Mouse (Mus musculus) layer of hippocampus, adult 8-10 months (tissue): ENCODE measurements at regions not wholly inside any gene's neighbourhood (a gene's known extent, or its start where the extent isn't known, plus 50 kb on each side); places are given as distances from the start of the nearest gene placed in this dataset.

Experiments used
- DNase-seq, 2 experiments: peaks; one replicate each; pipeline ENCODE4 v3.0.0; 2022; ENCODE audit warnings: low spot score in 2 of 2

DNA sequence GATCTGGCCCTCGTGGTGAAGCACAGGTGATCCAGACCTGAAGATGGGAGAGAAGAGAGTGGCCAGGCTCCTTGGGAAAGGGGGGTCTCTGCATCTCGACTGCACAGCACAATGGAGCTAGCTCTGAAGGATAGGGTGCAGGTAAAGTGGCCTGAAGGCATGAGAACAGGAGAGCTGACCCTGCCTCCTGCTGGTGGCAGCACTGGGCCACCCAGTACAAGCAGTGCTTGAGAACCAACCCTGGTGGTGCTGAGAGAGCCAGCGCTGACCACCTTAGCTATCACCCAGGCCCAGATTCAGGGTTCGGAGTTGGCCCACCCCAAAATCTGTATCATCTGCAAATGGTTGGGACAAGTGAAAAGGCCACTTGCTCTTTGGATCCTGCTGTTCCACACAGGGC is 66.2 kb downstream of the A730009L09Rik start:
- no peak for DNase-seq

- no peak for DNase-seq
Measured at GRCm38 (mm10) chr16:84583323-84583722, 68.4 kb downstream of the A730009L09Rik start.

GRCm38 (mm10) chr16:84583773-84584229 is 68.9 kb downstream of the A730009L09Rik start:
- DNase-seq: no peak

DNA sequence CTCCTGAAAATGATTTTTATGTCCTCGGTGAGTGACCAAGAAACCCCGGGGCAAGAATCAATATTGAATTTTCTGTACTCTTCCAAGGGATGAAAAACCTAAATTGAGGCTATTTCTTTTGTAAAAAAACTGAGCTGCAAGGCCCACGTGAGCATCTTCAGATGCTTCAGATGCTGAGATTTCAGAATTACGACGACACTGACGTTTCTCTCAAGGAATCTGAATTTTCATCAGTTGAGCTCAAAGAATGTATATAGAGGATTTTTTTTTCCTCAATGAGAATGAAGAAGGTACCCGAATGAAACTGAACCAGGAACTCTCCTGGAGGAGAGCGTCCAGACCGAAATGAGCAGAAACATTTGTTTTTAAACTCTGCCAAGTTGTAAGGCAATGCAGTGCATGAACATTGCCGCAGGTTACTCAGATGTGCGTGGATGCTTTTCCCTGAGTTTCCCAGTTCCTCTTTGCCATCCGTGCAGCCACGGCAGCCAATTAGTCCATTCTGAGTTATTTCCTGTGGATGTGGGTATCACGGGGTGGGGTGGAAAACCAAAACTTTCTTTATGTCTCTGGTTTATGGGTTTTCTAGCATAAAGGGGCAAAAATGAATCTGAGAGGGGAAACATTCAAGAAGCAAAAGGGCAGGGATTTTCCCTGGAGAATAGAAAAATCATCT is 69.9 kb downstream of the A730009L09Rik start:
- no peak for DNase-seq

- DNase-seq: no peak
Measured at GRCm38 (mm10) chr16:84592978-84593377, 78.1 kb downstream of the A730009L09Rik start.

GRCm38 (mm10) chr16:84602969-84603368 is 88.0 kb downstream of the A730009L09Rik start:
- DNase-seq: no peak

GRCm38 (mm10) chr16:84603465-84604205 is 88.7 kb downstream of the A730009L09Rik start:
- no peak for DNase-seq

- peak in 1 of 2 experiments; percentile 32 for DNase-seq
Measured at GRCm38 (mm10) chr16:84604272-84604975, 89.5 kb downstream of the A730009L09Rik start.

DNA sequence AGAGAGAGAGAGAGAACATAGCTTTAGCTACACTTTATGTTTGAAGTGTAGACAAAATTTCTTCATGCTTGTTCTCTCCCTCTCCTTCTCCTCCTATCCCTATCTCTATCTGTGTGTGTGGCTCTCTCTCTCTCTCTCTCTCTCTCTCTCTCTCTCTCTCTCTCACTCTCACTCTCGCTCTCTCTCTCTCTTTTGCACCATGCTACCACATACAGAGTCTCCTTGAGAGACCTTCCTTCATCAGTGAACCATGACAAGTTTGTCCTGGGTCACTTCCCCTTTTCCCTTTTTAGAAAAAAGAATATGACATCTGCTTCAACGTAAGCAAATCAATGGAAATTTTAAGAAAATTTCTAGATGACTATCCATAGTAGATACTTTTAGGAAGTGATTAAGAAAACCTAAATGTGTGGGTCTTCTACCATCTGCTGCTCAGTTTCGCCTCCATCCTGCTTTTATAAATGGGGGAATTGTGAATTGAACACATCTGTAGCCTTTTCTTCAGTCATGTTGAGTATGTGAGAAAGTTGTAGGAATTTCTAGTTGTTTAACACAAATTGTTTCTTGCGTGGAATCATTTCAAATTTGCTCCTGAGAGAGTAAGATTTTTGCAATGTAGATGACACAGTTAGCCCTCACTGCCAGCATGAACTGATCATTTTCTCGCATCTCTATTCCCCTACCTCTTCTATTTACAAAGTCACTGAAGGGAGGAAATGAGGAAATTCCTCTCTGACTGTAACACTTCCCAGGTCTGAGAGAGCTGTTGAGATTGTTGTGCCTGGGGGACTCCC is 91.3 kb downstream of the A730009L09Rik start:
- DNase-seq: no peak

DNA sequence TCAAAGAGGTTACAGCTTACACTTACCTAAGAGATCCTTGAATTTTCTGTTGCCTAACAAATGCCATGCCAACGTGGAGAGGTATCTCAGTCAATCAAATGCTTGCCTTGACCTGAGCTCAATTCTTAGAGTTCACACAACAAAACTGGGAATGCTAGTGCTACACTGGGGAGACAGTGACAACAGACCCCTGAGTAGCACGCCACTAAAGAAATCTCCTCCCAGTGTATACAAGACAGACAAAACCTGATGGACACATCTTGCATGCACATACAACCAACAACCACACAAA is 91.8 kb downstream of the A730009L09Rik start:
- DNase-seq: no peak

DNA sequence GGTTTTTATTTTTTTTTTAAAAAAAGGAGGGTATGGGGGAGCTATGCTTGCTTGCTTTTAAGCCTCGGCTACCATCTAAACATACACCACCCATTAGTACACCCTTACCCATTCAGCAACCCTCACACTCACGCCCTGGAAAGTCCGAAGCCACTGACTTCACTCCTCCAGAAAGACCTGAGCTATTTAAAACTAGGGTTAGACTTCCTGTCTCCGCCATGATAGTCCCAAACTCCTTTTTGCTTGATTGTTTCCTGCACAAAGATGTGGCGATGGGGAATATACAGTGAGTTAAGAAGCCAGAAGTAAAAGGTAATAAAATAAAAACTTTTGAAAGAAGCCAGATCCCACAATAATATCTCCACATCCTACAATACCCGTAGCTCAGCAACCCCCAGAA is 92.6 kb downstream of the A730009L09Rik start:
- no peak for DNase-seq

GRCm38 (mm10) chr16:84615683-84616082 is 100.8 kb downstream of the A730009L09Rik start:
- DNase-seq: no peak

- no peak for DNase-seq
Measured at GRCm38 (mm10) chr16:84616132-84616531, 101.2 kb downstream of the A730009L09Rik start.

DNA sequence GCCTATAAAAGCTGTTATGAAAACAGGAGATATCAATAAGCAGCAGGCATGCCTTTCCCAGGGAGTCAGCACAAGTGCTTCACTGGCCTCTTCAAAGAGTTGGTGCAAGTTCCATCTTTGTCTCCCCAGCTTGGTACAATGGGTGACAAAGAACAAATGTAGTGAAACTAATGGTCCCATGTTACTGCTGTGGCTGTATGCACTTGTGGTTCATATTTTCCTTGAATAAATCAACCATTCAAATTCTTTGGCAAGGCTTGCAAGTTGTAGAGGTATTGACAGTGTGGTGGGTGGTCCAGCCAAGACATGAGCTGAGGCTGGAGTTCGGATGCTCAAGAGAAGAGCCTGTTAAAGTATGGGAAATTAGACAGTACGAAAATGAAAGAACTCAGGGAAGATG is 103.5 kb downstream of the A730009L09Rik start:
- DNase-seq: no peak

- DNase-seq: no peak
Measured at GRCm38 (mm10) chr16:84619876-84620275, 105.0 kb downstream of the A730009L09Rik start.

GRCm38 (mm10) chr16:84620861-84621260 is 105.9 kb downstream of the A730009L09Rik start:
- no peak for DNase-seq

GRCm38 (mm10) chr16:84621300-84622031 is 106.5 kb downstream of the A730009L09Rik start:
- DNase-seq: peak; percentile 13

- no peak for DNase-seq
Measured at GRCm38 (mm10) chr16:84623346-84624085, 108.6 kb downstream of the A730009L09Rik start.

GRCm38 (mm10) chr16:84624443-84625109 is 109.7 kb downstream of the A730009L09Rik start:
- no peak for DNase-seq
